Mouse (Mus musculus): ENCODE results near the gene Adtrp. TPM values are rescaled to one million over a fixed set of nuclear protein-coding genes. Genes with fewer than 3 reads are reported as not detected.

Gene Adtrp
- polyA plus RNA-seq, 1 experiment from 2014 or later, result 4.3 TPM

DNA sequence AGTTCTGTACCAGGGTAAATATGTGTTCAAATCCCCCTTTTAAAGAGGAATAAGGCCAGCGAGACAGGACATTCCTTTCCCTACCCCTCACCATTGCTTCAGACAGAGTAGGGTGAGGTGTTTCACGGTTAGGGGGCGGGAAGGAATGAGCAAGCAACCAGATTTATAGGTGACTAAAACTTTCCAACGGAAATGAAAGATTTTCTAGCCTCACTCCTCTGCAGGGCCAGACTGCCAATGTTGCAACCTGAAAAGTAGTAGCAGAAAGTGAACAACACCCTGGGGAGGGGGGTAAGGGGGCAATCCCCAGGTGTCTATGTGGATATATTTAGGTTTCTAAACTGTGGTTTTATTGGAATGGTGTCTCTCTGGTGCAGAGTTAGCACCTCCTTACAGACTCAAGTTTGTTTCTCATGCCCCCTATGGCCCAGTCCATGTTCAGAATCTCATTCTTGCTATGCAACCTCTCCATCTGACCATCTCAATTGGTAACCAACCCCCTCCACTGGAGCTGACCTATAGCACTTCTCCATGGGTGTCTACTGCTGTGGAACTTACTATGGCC is 73.6 kb downstream of the Adtrp start:
- no peak for TF ChIP-seq CTCF (IDR thresholded peaks at IDR 0.05; ENCODE audit: low read depth)
- Histone ChIP-seq H3K4me3 (replicated peaks; ENCODE audit: low read depth, low read length) (no peak overlapping the region), H3K36me3 (ENCODE audit: insufficient read depth, low read length) (no peaks in the 10 kb centered on the region), H3K9ac (ENCODE audit: low read depth, low read length) (no peak overlapping the region), H3K4me2 (ENCODE audit: low read length) (no peak overlapping the region), H3K9me3 (replicated peaks; ENCODE audit: low read length) (no peaks in the 10 kb centered on the region), H3K27me3 (ENCODE audit: insufficient read depth, low read length) (no peaks in the 10 kb centered on the region), H3K27ac (no peak overlapping the region), H3K4me1 (replicated peaks; ENCODE audit: insufficient read depth, low read length) (no peaks in the 10 kb centered on the region)
- 65% methylated on average over 4 of the region's 4 CpGs for WGBS
- DNase-seq (ENCODE audit: low spot score) (no peak), ATAC-seq (replicated peaks; ENCODE audit: low FRiP score, low read depth) (no peak)

DNA sequence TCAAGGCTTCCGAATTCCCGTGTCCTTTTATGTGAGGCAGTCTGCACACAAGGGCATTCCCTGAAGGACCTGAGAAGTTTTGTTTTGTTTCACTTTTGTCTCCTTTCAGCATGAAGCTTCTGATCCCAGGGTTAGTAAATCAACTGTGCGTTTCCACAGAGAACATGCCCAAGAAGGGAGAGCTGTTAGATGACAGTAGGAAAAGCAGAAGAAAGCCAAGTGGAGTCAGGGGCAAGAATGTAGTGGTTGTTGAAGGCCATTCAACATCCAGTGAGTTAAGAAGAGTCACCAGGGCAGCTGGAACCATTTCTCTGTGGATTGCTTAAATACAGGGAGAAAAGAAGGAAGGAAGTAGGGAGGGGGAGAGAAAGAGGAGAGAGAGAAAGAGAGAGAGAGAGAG is 76.4 kb downstream of the Adtrp start:
- Histone ChIP-seq H3K36me3 (ENCODE audit: insufficient read depth, low read length) (no peaks in the 10 kb centered on the region), H3K27ac (peak overlapping the region; percentile 22; the same call in 1 of the 2 replicates), H3K27me3 (ENCODE audit: insufficient read depth, low read length) (no peaks in the 10 kb centered on the region), H3K9ac (ENCODE audit: low read depth, low read length) (no peak overlapping the region), H3K4me2 (ENCODE audit: low read length) (no peak overlapping the region), H3K9me3 (replicated peaks; ENCODE audit: low read length) (no peaks in the 10 kb centered on the region), H3K4me3 (replicated peaks; ENCODE audit: low read depth, low read length) (no peak overlapping the region), H3K4me1 (replicated peaks; ENCODE audit: insufficient read depth, low read length) (no peaks in the 10 kb centered on the region)
- DNase-seq (ENCODE audit: low spot score), result peak; percentile 72
- no peak for ATAC-seq (replicated peaks; ENCODE audit: low FRiP score, low read depth)
- WGBS, result 32% methylated on average over 3 of the region's 3 CpGs
- TF ChIP-seq CTCF (IDR thresholded peaks at IDR 0.05; ENCODE audit: low read depth), result no peak

DNA sequence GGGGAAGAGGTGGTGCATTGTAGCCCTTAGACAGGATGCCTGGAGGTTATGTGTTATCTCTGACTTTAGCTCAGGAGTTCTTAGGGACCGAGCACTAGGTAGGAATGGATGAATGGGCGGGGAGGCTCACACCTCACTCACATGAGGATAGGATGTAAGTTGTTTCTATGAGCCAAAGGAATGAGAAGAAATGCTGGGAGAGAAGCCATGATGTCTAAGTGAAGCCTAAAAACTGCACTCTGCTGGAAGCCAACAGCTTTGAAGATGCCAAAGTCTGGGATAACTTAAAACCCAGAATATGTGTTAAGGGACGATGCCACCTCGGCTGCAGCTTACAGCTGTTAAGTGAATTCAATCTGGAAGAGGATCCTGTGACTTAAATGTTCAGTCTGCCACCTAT is 79.5 kb downstream of the Adtrp start:
- Histone ChIP-seq H3K4me2 (ENCODE audit: low read length) (no peak overlapping the region), H3K9ac (ENCODE audit: low read depth, low read length) (no peak overlapping the region), H3K27ac (no peak overlapping the region), H3K9me3 (replicated peaks; ENCODE audit: low read length) (no peaks in the 10 kb centered on the region), H3K4me1 (replicated peaks; ENCODE audit: insufficient read depth, low read length) (no peaks in the 10 kb centered on the region), H3K4me3 (replicated peaks; ENCODE audit: low read depth, low read length) (no peak overlapping the region), H3K27me3 (ENCODE audit: insufficient read depth, low read length) (no peaks in the 10 kb centered on the region), H3K36me3 (ENCODE audit: insufficient read depth, low read length) (no peaks in the 10 kb centered on the region)
- DNase-seq (ENCODE audit: low spot score) (no peak), ATAC-seq (replicated peaks; ENCODE audit: low FRiP score, low read depth) (no peak)
- no peak for TF ChIP-seq CTCF (IDR thresholded peaks at IDR 0.05; ENCODE audit: low read depth)
- WGBS, result 89% methylated on average over 4 of the region's 4 CpGs

DNA sequence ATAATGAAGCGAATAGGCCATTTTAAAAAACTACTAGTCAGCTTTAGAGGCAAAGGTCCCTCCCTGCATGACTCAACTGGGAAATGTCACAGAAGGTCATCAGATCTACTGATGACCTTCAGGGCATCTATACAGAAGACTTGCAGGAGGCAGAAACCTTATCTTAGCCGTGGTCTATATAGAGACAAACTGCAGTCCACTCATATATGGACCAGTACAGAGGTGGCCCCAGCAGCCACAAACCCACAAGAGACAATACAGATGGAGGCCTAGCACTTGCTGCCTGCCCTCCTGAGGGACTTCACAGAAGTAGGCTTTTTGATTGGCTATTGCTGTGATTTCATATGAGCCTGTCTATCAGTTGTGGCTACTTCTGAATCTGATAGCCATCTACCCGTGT is 85.5 kb downstream of the Adtrp start:
- Histone ChIP-seq H3K9me3 (replicated peaks; ENCODE audit: low read length) (no peaks in the 10 kb centered on the region), H3K4me1 (replicated peaks; ENCODE audit: insufficient read depth, low read length) (peaks cover 3% of the 10 kb centered on the region; the same call in 1 of the 2 replicates), H3K36me3 (ENCODE audit: insufficient read depth, low read length) (no peaks in the 10 kb centered on the region), H3K9ac (ENCODE audit: low read depth, low read length) (no peak overlapping the region), H3K27me3 (ENCODE audit: insufficient read depth, low read length) (no peaks in the 10 kb centered on the region), H3K4me3 (replicated peaks; ENCODE audit: low read depth, low read length) (no peak overlapping the region), H3K27ac (no peak overlapping the region), H3K4me2 (ENCODE audit: low read length) (no peak overlapping the region)
- no peak for DNase-seq (ENCODE audit: low spot score)
- no peak for ATAC-seq (replicated peaks; ENCODE audit: low FRiP score, low read depth)
- 81% methylated on average over 3 of the region's 3 CpGs for WGBS
- no peak for TF ChIP-seq CTCF (IDR thresholded peaks at IDR 0.05; ENCODE audit: low read depth)

DNA sequence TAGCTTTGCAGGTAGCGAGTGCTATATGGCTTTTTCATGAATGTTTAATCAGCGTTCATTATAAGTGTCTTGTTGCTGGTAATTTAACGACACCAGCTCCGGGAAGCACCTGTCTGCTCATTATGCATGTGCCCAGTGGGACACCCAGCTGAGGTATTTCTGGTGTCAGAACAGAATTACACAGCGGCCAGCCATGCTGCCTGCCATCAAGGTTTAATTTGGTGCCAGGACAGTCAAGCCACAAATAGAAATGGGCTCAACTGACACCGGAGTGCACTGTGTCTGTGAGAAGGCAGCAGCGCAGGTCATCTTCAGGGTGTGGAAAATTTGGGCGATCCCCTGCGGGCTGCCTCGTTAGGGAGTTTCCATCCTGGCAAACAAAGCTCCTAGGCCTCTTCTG is 87.0 kb downstream of the Adtrp start:
- Histone ChIP-seq H3K9me3 (replicated peaks; ENCODE audit: low read length) (no peaks in the 10 kb centered on the region), H3K27me3 (ENCODE audit: insufficient read depth, low read length) (no peaks in the 10 kb centered on the region), H3K4me1 (replicated peaks; ENCODE audit: insufficient read depth, low read length) (peaks cover 3% of the 10 kb centered on the region; the same call in 1 of the 2 replicates), H3K36me3 (ENCODE audit: insufficient read depth, low read length) (no peaks in the 10 kb centered on the region), H3K4me3 (replicated peaks; ENCODE audit: low read depth, low read length) (no peak overlapping the region), H3K27ac (no peak overlapping the region), H3K4me2 (ENCODE audit: low read length) (no peak overlapping the region), H3K9ac (ENCODE audit: low read depth, low read length) (no peak overlapping the region)
- ATAC-seq (replicated peaks; ENCODE audit: low FRiP score, low read depth) (no peak), DNase-seq (ENCODE audit: low spot score) (no peak)
- TF ChIP-seq CTCF (IDR thresholded peaks at IDR 0.05; ENCODE audit: low read depth), result no peak
- WGBS, result 37% methylated on average over 10 of the region's 10 CpGs

DNA sequence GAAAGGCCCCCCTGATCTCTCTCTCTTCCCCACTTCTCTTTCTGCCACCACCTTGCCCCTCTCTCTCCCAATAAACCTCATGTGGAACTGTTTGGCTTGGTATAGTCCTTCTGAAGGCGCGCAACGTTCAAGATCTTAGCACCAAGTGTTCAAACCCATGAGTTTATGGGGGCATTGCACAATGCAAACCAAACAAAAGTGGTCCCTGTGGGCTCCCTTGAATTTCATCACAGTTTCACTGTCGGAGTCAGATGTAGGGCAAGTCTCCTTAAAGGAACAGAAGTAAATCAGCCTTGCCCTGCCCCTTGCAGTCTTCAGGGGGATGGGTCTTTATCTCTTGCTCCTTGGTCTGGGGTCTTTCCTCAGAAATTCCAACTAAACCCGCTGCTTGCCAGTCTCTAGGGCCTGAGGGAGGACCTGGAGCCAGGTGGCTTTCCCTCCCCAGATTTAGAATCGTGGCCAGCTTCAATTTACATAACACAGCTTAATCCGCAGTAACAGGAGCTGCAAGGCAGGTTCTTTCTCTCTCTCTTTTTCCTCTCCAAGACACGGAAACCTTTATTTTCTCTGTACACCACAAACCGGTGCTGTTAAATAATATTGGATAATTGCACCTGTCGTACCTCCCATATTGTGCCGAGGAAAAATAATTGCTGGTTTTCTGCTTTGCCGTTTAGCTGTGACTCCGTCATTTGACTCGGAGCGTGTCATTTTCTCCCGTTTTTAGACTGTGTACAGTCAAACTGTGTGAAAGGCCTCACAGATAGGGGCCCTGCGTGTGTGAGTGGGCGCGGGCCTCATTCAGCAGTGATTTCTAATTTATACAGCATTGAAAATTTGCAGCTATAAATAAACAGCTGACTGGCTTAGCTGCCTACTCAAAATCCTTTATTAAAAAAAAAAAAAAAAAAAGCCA is 88.7 kb downstream of the Adtrp start:
- no peak for DNase-seq (ENCODE audit: low spot score)
- no peak overlapping the region for H3K9ac ChIP-seq (ENCODE audit: low read depth, low read length)
- no peaks in the 10 kb centered on the region for H3K36me3 ChIP-seq (ENCODE audit: insufficient read depth, low read length)
- no peak overlapping the region for H3K4me3 ChIP-seq (replicated peaks; ENCODE audit: low read depth, low read length)
- no peak overlapping the region for H3K27ac ChIP-seq
- H3K9me3 ChIP-seq (replicated peaks; ENCODE audit: low read length), result no peaks in the 10 kb centered on the region
- WGBS, result 58% methylated on average over 19 of the region's 19 CpGs
- no peak for TF ChIP-seq CTCF (IDR thresholded peaks at IDR 0.05; ENCODE audit: low read depth)
- peaks cover 3% of the 10 kb centered on the region; the same call in 1 of the 2 replicates for H3K4me1 ChIP-seq (replicated peaks; ENCODE audit: insufficient read depth, low read length)
- ATAC-seq (replicated peaks; ENCODE audit: low FRiP score, low read depth), result no peak
- no peak overlapping the region for H3K4me2 ChIP-seq (ENCODE audit: low read length)
- H3K27me3 ChIP-seq (ENCODE audit: insufficient read depth, low read length), result no peaks in the 10 kb centered on the region
